Mouse (Mus musculus): ENCODE results near the gene Plk2.

DNA sequence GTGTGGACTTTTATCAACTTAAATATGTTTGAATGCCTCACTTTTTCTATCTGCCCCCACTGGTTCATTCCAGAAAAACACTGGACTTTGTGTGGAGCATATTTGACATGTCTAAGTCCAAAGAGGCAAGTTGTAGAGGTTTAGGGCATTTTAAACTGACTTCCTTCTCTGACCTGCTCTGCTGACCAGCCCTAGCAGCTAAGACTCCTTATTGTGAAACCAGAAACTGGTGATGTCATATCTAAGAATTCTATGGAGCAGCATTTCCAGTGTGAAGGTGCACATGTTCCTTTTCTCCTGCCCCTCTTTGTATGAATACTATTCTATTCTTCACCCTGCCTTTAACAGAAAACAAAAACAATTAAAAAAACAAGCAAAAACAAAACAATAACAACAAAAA, 36.5 kb downstream of the Plk2 start:
- TF ChIP-seq CTCF (IDR thresholded peaks at IDR 0.05; ENCODE audit: control insufficient read depth, insufficient read depth, insufficient read length) = no peak
- no peak for TF ChIP-seq USF1 (IDR thresholded peaks at IDR 0.05; ENCODE audit: low read depth)
